Comparison of ENCODE assay signal across 27 mouse cellular contexts in genomic region chr4:59777828-59778227, GRCm38 (mm10). TPM values are rescaled to one million over a fixed set of nuclear protein-coding genes. Genes with fewer than 3 reads are reported as not detected.
DNase-seq lines count a peak whose midpoint lies in the region; ATAC-seq lines count a peak whose summit lies in the region.
"Had no signal": no experiment of that assay in that cellular context is flagged by ENCODE, and none has a peak within 500 bp of the region (broad histone marks: within the 10 kb centered on the region; RNA-seq: fewer than 3 reads in every experiment).

No protein-coding gene starts in this region.

- peaks cover 27% of the 10 kb centered on the region for H3K36me3 ChIP-seq in intestine, embryonic 14.5 days (ENCODE audit: control insufficient read depth, insufficient read depth, low read length)
- peaks cover 3% of the 10 kb centered on the region; the same call in 1 of the 2 replicates for H3K36me3 ChIP-seq in intestine, embryonic 16.5 days (ENCODE audit: control insufficient read depth, insufficient read depth, low read length)
- H3K36me3 ChIP-seq in heart, embryonic 14.5 days (ENCODE audit: control insufficient read depth, insufficient read depth, low read length), result peaks cover 28% of the 10 kb centered on the region

- H3K9me3 ChIP-seq in intestine, embryonic 14.5 days (ENCODE audit: control insufficient read depth, low read length), result no peaks in the 10 kb centered on the region
- H3K9me3 ChIP-seq in intestine, embryonic 16.5 days (ENCODE audit: control insufficient read depth, low read length), result no peaks in the 10 kb centered on the region
- H3K9me3 ChIP-seq in heart, embryonic 14.5 days (ENCODE audit: control insufficient read depth, low read length), result no peaks in the 10 kb centered on the region
- H3K9me3 ChIP-seq: embryonic facial prominence, embryonic 12.5 days; hindbrain, embryonic 12.5 days; limb, embryonic 13.5 days; lung, embryonic 15.5 days; midbrain, embryonic 10.5 days had no signal

- H3K27ac ChIP-seq in intestine, embryonic 14.5 days (ENCODE audit: low read depth), result no peak overlapping the region
- no peak overlapping the region for H3K27ac ChIP-seq in intestine, embryonic 16.5 days (ENCODE audit: low read length)
- H3K27ac ChIP-seq in heart, embryonic 14.5 days (replicated peaks in 1 of 2; ENCODE audit: control insufficient read depth in 1 of 2, insufficient read depth in 1 of 2, low read depth in 2 of 2, low read length in 2 of 2), result peak overlapping the region; percentile 84 to 93
- H3K27ac ChIP-seq: embryonic facial prominence, embryonic 12.5 days; hindbrain, embryonic 12.5 days; hindbrain, postnatal 0 days; limb, embryonic 13.5 days; lung, embryonic 15.5 days; midbrain, embryonic 10.5 days; stomach, postnatal 0 days had no signal

- H3K4me3 ChIP-seq in intestine, embryonic 14.5 days (ENCODE audit: low read depth, low read length), result no peak overlapping the region
- H3K4me3 ChIP-seq in intestine, embryonic 16.5 days (ENCODE audit: low read length), result no peak overlapping the region
- H3K4me3 ChIP-seq in heart, embryonic 14.5 days (ENCODE audit: control insufficient read depth in 1 of 2, insufficient read depth in 1 of 2, low read depth in 1 of 2, low read length in 2 of 2), result no peak overlapping the region
- H3K4me3 ChIP-seq: embryonic facial prominence, embryonic 12.5 days; hindbrain, embryonic 12.5 days; limb, embryonic 13.5 days; lung, embryonic 15.5 days; midbrain, embryonic 10.5 days had no signal

- no peak for ATAC-seq in intestine, embryonic 14.5 days (replicated peaks; ENCODE audit: low FRiP score, low TSS enrichment, low read depth)
- ATAC-seq in intestine, embryonic 16.5 days, result no peak
- ATAC-seq in heart, embryonic 14.5 days (ENCODE audit: insufficient number of reproducible peaks, insufficient read depth, low FRiP score, low read depth), result peak; percentile 68; the same call in 1 of the 2 replicates
- ATAC-seq: forebrain, embryonic 14.5 days; hindbrain, postnatal 0 days; intestine, postnatal 0 days; midbrain, embryonic 16.5 days had no signal

- H3K9ac ChIP-seq in intestine, embryonic 14.5 days (ENCODE audit: low read length), result no peak overlapping the region
- no peak overlapping the region for H3K9ac ChIP-seq in intestine, embryonic 16.5 days (ENCODE audit: low read depth, low read length)
- 0 out of 2 replicates have a peak overlapping the region, but pooled peaks have one; percentile 8 for H3K9ac ChIP-seq in heart, embryonic 14.5 days (ENCODE audit: low read length)
- H3K9ac ChIP-seq: embryonic facial prominence, embryonic 12.5 days; hindbrain, embryonic 12.5 days; limb, embryonic 13.5 days; lung, embryonic 15.5 days had no signal

- WGBS in intestine, embryonic 14.5 days, result 87% methylated on average over 3 of the region's 3 CpGs
- WGBS in intestine, embryonic 16.5 days, result 82% methylated on average over 3 of the region's 3 CpGs
- WGBS in heart, embryonic 14.5 days, result 25% methylated on average over 3 of the region's 3 CpGs

- H3K4me2 ChIP-seq in intestine, embryonic 14.5 days (ENCODE audit: low read length), result no peak overlapping the region
- H3K4me2 ChIP-seq in intestine, embryonic 16.5 days (ENCODE audit: low read depth, low read length), result no peak overlapping the region
- H3K4me2 ChIP-seq in heart, embryonic 14.5 days (ENCODE audit: low read length), result 0 out of 2 replicates have a peak overlapping the region, but pooled peaks have one; percentile 4
- H3K4me2 ChIP-seq: embryonic facial prominence, embryonic 12.5 days; hindbrain, embryonic 12.5 days; limb, embryonic 13.5 days; liver, embryonic 11.5 days; lung, embryonic 15.5 days had no signal

- H3K4me1 ChIP-seq in intestine, embryonic 14.5 days (replicated peaks; ENCODE audit: control insufficient read depth, insufficient read depth, low read length), result no peaks in the 10 kb centered on the region
- no peaks in the 10 kb centered on the region for H3K4me1 ChIP-seq in intestine, embryonic 16.5 days (ENCODE audit: control insufficient read depth, insufficient read depth, low read length)
- peaks cover 0 to 24% of the 10 kb centered on the region in 2 experiments; a peak in 3 of 4 replicates for H3K4me1 ChIP-seq in heart, embryonic 14.5 days (ENCODE audit: control insufficient read depth in 2 of 2, insufficient read depth in 2 of 2, low read length in 2 of 2)

- H3K27me3 ChIP-seq in intestine, embryonic 14.5 days (replicated peaks; ENCODE audit: control insufficient read depth, insufficient read depth, low read length), result no peaks in the 10 kb centered on the region
- H3K27me3 ChIP-seq in intestine, embryonic 16.5 days (replicated peaks; ENCODE audit: control insufficient read depth, insufficient read depth, low read length), result no peaks in the 10 kb centered on the region
- H3K27me3 ChIP-seq in heart, embryonic 14.5 days (ENCODE audit: control insufficient read depth, insufficient read depth, low read length), result no peaks in the 10 kb centered on the region
- H3K27me3 ChIP-seq: embryonic facial prominence, embryonic 12.5 days; hindbrain, embryonic 12.5 days; limb, embryonic 13.5 days; lung, embryonic 15.5 days had no signal

- peak; percentile 4 to 23 for DNase-seq in adrenal gland, postnatal 36 days
- DNase-seq in adrenal gland, postnatal 10 days, result no peak
- peak; percentile 28 for DNase-seq in intestine, embryonic 14.5 days (ENCODE audit: low spot score)
- DNase-seq in kidney, postnatal 25 days, result no peak
- DNase-seq in ovary, postnatal 14 days (ENCODE audit: low spot score), result no peak
- DNase-seq: adrenal gland, adult 8-10 months; cerebellum, adult 11-12 months; cerebellum, adult 9-11 months; embryo, embryonic 11 days; gastrocnemius, postnatal 14 days; kidney, adult 9 months; kidney, postnatal 10 days; right cerebral cortex, postnatal 4 days; thymus, postnatal 4 days had no signal

RNA-seq across cellular contexts. Expression of gene Inip, which starts 23.6 kb away (rescaled TPM):
- 10 to 100 TPM; 14.0 to 18.1 TPM for total RNA-seq in adrenal gland, postnatal 36 days (2021)
- 10 to 100 TPM; 12.6 to 18.3 TPM for total RNA-seq in adrenal gland, postnatal 10 days (2021)
- polyA plus RNA-seq in intestine, embryonic 14.5 days (2014; fragmentation: Nextera tagmentation; extraction: Ambion mirVana), result 55.1 and 56.1 TPM in 2 replicates
- 33.3 and 37.6 TPM in 2 replicates for polyA plus RNA-seq in intestine, embryonic 16.5 days (2015; fragmentation: Nextera tagmentation; extraction: Ambion mirVana)
- 40.2 and 46.1 TPM in 2 replicates for polyA plus RNA-seq in heart, embryonic 14.5 days (2014; fragmentation: Nextera tagmentation; extraction: Ambion mirVana)

RNA-seq across cellular contexts. Expression of gene Snx30, which starts 27.8 kb away (rescaled TPM):
- 1 to 10 TPM; 5.7 to 6.0 TPM for total RNA-seq in adrenal gland, postnatal 36 days (2021)
- 1 to 10 TPM; 8.0 to 8.9 TPM for total RNA-seq in adrenal gland, postnatal 10 days (2021)
- polyA plus RNA-seq in intestine, embryonic 14.5 days (2014; fragmentation: Nextera tagmentation; extraction: Ambion mirVana), result 6.0 and 6.8 TPM in 2 replicates
- polyA plus RNA-seq in intestine, embryonic 16.5 days (2015; fragmentation: Nextera tagmentation; extraction: Ambion mirVana), result 4.3 and 5.2 TPM in 2 replicates
- polyA plus RNA-seq in heart, embryonic 14.5 days (2014; fragmentation: Nextera tagmentation; extraction: Ambion mirVana), result 6.3 and 6.6 TPM in 2 replicates

Comparison
In these comparisons a context has a peak if more than half of its experiments do, and no peak if none do; other contexts are left out.
1. DNase-seq: peak in adrenal gland, postnatal 36 days (2 of 2) and intestine, embryonic 14.5 days (single experiment); none in adrenal gland, postnatal 10 days (single experiment), kidney, postnatal 25 days (0 of 2) and ovary, postnatal 14 days (single experiment).
2. H3K27ac ChIP-seq: peak in heart, embryonic 14.5 days (2 of 2); none in intestine, embryonic 14.5 days (single experiment) and intestine, embryonic 16.5 days (single experiment).